Mouse (Mus musculus): ENCODE measurements around the gene Slc4a1. TPM values are rescaled to one million over a fixed set of nuclear protein-coding genes. Genes with fewer than 3 reads are reported as not detected.

The Slc4a1 gene
- polyA plus RNA-seq, 1 experiment from 2014 or later, result 6.8 TPM

GRCm38 (mm10) chr11:102353021-102353431 is 13.0 kb downstream of the Slc4a1 start:
- no peak for ATAC-seq (ENCODE audit: low read depth)
- Histone ChIP-seq H3K4me3 (ENCODE audit: low read depth, low read length) (no peak overlapping the region), H3K36me3 (ENCODE audit: control insufficient read depth, insufficient read depth, low read length) (no peaks in the 10 kb centered on the region), H3K27me3 (replicated peaks; ENCODE audit: control insufficient read depth, insufficient read depth, low read length) (no peaks in the 10 kb centered on the region), H3K4me2 (ENCODE audit: low read depth, low read length) (no peak overlapping the region), H3K9ac (ENCODE audit: low read depth, low read length) (0 out of 2 replicates have a peak overlapping the region, but pooled peaks have one; percentile 14), H3K9me3 (ENCODE audit: control insufficient read depth, low read length) (no peaks in the 10 kb centered on the region), H3K4me1 (ENCODE audit: control insufficient read depth, insufficient read depth, low read length) (no peaks in the 10 kb centered on the region), H3K27ac (replicated peaks; ENCODE audit: low read depth, low read length) (no peak overlapping the region)
- 35% methylated on average over 8 of the region's 8 CpGs for WGBS
- no peak for DNase-seq (ENCODE audit: low spot score)

- H3K36me3 ChIP-seq (ENCODE audit: control insufficient read depth, insufficient read depth, low read length), result no peaks in the 10 kb centered on the region
- no peak for DNase-seq (ENCODE audit: low spot score)
- no peak overlapping the region for H3K4me2 ChIP-seq (ENCODE audit: low read depth, low read length)
- no peaks in the 10 kb centered on the region for H3K4me1 ChIP-seq (ENCODE audit: control insufficient read depth, insufficient read depth, low read length)
- no peaks in the 10 kb centered on the region for H3K9me3 ChIP-seq (ENCODE audit: control insufficient read depth, low read length)
- H3K4me3 ChIP-seq (ENCODE audit: low read depth, low read length), result no peak overlapping the region
- 47% methylated on average over 5 of the region's 5 CpGs for WGBS
- no peak overlapping the region for H3K9ac ChIP-seq (ENCODE audit: low read depth, low read length)
- ATAC-seq (ENCODE audit: low read depth), result no peak
- no peaks in the 10 kb centered on the region for H3K27me3 ChIP-seq (replicated peaks; ENCODE audit: control insufficient read depth, insufficient read depth, low read length)
- no peak overlapping the region for H3K27ac ChIP-seq (replicated peaks; ENCODE audit: low read depth, low read length)
These were observed 13.6 kb downstream of the Slc4a1 start for GRCm38 (mm10) chr11:102352378-102352777.

GRCm38 (mm10) chr11:102350981-102351523 is 15.0 kb downstream of the Slc4a1 start:
- H3K27ac ChIP-seq (replicated peaks; ENCODE audit: low read depth, low read length), result no peak overlapping the region
- no peak overlapping the region for H3K4me3 ChIP-seq (ENCODE audit: low read depth, low read length)
- no peak overlapping the region for H3K4me2 ChIP-seq (ENCODE audit: low read depth, low read length)
- no peaks in the 10 kb centered on the region for H3K9me3 ChIP-seq (ENCODE audit: control insufficient read depth, low read length)
- WGBS, result 84% methylated on average over 17 of the region's 17 CpGs
- DNase-seq (ENCODE audit: low spot score) (no peak), ATAC-seq (ENCODE audit: low read depth) (no peak)
- H3K36me3 ChIP-seq (ENCODE audit: control insufficient read depth, insufficient read depth, low read length), result no peaks in the 10 kb centered on the region
- no peak overlapping the region for H3K9ac ChIP-seq (ENCODE audit: low read depth, low read length)
- no peaks in the 10 kb centered on the region for H3K27me3 ChIP-seq (replicated peaks; ENCODE audit: control insufficient read depth, insufficient read depth, low read length)
- H3K4me1 ChIP-seq (ENCODE audit: control insufficient read depth, insufficient read depth, low read length), result no peaks in the 10 kb centered on the region

GRCm38 (mm10) chr11:102350416-102350815 is 15.6 kb downstream of the Slc4a1 start:
- Histone ChIP-seq H3K4me1 (ENCODE audit: control insufficient read depth, insufficient read depth, low read length) (no peaks in the 10 kb centered on the region), H3K9ac (ENCODE audit: low read depth, low read length) (no peak overlapping the region), H3K4me2 (ENCODE audit: low read depth, low read length) (no peak overlapping the region), H3K27ac (replicated peaks; ENCODE audit: low read depth, low read length) (no peak overlapping the region), H3K4me3 (ENCODE audit: low read depth, low read length) (no peak overlapping the region), H3K27me3 (replicated peaks; ENCODE audit: control insufficient read depth, insufficient read depth, low read length) (no peaks in the 10 kb centered on the region), H3K36me3 (ENCODE audit: control insufficient read depth, insufficient read depth, low read length) (no peaks in the 10 kb centered on the region), H3K9me3 (ENCODE audit: control insufficient read depth, low read length) (no peaks in the 10 kb centered on the region)
- DNase-seq (ENCODE audit: low spot score) (no peak), ATAC-seq (ENCODE audit: low read depth) (no peak)
- WGBS, result 82% methylated on average over 4 of the region's 4 CpGs

GRCm38 (mm10) chr11:102349189-102349954 is 16.6 kb downstream of the Slc4a1 start:
- DNase-seq (ENCODE audit: low spot score), result no peak
- no peak for ATAC-seq (ENCODE audit: low read depth)
- Histone ChIP-seq H3K9ac (ENCODE audit: low read depth, low read length) (no peak overlapping the region), H3K36me3 (ENCODE audit: control insufficient read depth, insufficient read depth, low read length) (no peaks in the 10 kb centered on the region), H3K4me3 (ENCODE audit: low read depth, low read length) (no peak overlapping the region), H3K9me3 (ENCODE audit: control insufficient read depth, low read length) (no peaks in the 10 kb centered on the region), H3K27me3 (replicated peaks; ENCODE audit: control insufficient read depth, insufficient read depth, low read length) (no peaks in the 10 kb centered on the region), H3K27ac (replicated peaks; ENCODE audit: low read depth, low read length) (no peak overlapping the region), H3K4me1 (ENCODE audit: control insufficient read depth, insufficient read depth, low read length) (no peaks in the 10 kb centered on the region), H3K4me2 (ENCODE audit: low read depth, low read length) (no peak overlapping the region)
- WGBS, result 87% methylated on average over 3 of the region's 3 CpGs

- H3K9ac ChIP-seq (ENCODE audit: low read depth, low read length), result no peak overlapping the region
- H3K9me3 ChIP-seq (ENCODE audit: control insufficient read depth, low read length), result no peaks in the 10 kb centered on the region
- no peak for DNase-seq (ENCODE audit: low spot score)
- H3K4me2 ChIP-seq (ENCODE audit: low read depth, low read length), result no peak overlapping the region
- H3K36me3 ChIP-seq (ENCODE audit: control insufficient read depth, insufficient read depth, low read length), result no peaks in the 10 kb centered on the region
- no peak overlapping the region for H3K4me3 ChIP-seq (ENCODE audit: low read depth, low read length)
- WGBS, result 76% methylated on average over 11 of the region's 11 CpGs
- no peak for ATAC-seq (ENCODE audit: low read depth)
- H3K27me3 ChIP-seq (replicated peaks; ENCODE audit: control insufficient read depth, insufficient read depth, low read length), result no peaks in the 10 kb centered on the region
- no peaks in the 10 kb centered on the region for H3K4me1 ChIP-seq (ENCODE audit: control insufficient read depth, insufficient read depth, low read length)
- no peak overlapping the region for H3K27ac ChIP-seq (replicated peaks; ENCODE audit: low read depth, low read length)
These were observed 17.2 kb downstream of the Slc4a1 start for GRCm38 (mm10) chr11:102348771-102349170.

- DNase-seq (ENCODE audit: low spot score) (no peak), ATAC-seq (ENCODE audit: low read depth) (no peak)
- H3K9me3 ChIP-seq (ENCODE audit: control insufficient read depth, low read length), result no peaks in the 10 kb centered on the region
- no peaks in the 10 kb centered on the region for H3K36me3 ChIP-seq (ENCODE audit: control insufficient read depth, insufficient read depth, low read length)
- H3K27ac ChIP-seq (replicated peaks; ENCODE audit: low read depth, low read length), result no peak overlapping the region
- no peak overlapping the region for H3K9ac ChIP-seq (ENCODE audit: low read depth, low read length)
- H3K4me2 ChIP-seq (ENCODE audit: low read depth, low read length), result no peak overlapping the region
- no peaks in the 10 kb centered on the region for H3K4me1 ChIP-seq (ENCODE audit: control insufficient read depth, insufficient read depth, low read length)
- no peaks in the 10 kb centered on the region for H3K27me3 ChIP-seq (replicated peaks; ENCODE audit: control insufficient read depth, insufficient read depth, low read length)
- 84% methylated on average over 7 of the region's 7 CpGs for WGBS
- no peak overlapping the region for H3K4me3 ChIP-seq (ENCODE audit: low read depth, low read length)
These were observed 17.9 kb downstream of the Slc4a1 start for GRCm38 (mm10) chr11:102348101-102348585.

GRCm38 (mm10) chr11:102347683-102348082 is 18.3 kb downstream of the Slc4a1 start:
- 68% methylated on average over 5 of the region's 5 CpGs for WGBS
- ATAC-seq (ENCODE audit: low read depth), result no peak
- no peak overlapping the region for H3K4me2 ChIP-seq (ENCODE audit: low read depth, low read length)
- no peaks in the 10 kb centered on the region for H3K9me3 ChIP-seq (ENCODE audit: control insufficient read depth, low read length)
- no peaks in the 10 kb centered on the region for H3K4me1 ChIP-seq (ENCODE audit: control insufficient read depth, insufficient read depth, low read length)
- no peaks in the 10 kb centered on the region for H3K36me3 ChIP-seq (ENCODE audit: control insufficient read depth, insufficient read depth, low read length)
- H3K4me3 ChIP-seq (ENCODE audit: low read depth, low read length), result no peak overlapping the region
- no peak for DNase-seq (ENCODE audit: low spot score)
- H3K27ac ChIP-seq (replicated peaks; ENCODE audit: low read depth, low read length), result no peak overlapping the region
- H3K9ac ChIP-seq (ENCODE audit: low read depth, low read length), result no peak overlapping the region
- H3K27me3 ChIP-seq (replicated peaks; ENCODE audit: control insufficient read depth, insufficient read depth, low read length), result no peaks in the 10 kb centered on the region

GRCm38 (mm10) chr11:102346926-102347325 is 19.1 kb downstream of the Slc4a1 start:
- H3K4me3 ChIP-seq (ENCODE audit: low read depth, low read length), result no peak overlapping the region
- H3K36me3 ChIP-seq (ENCODE audit: control insufficient read depth, insufficient read depth, low read length), result no peaks in the 10 kb centered on the region
- H3K27ac ChIP-seq (replicated peaks; ENCODE audit: low read depth, low read length), result no peak overlapping the region
- H3K4me2 ChIP-seq (ENCODE audit: low read depth, low read length), result no peak overlapping the region
- no peaks in the 10 kb centered on the region for H3K27me3 ChIP-seq (replicated peaks; ENCODE audit: control insufficient read depth, insufficient read depth, low read length)
- no peak for DNase-seq (ENCODE audit: low spot score)
- WGBS, result 62% methylated on average over 5 of the region's 5 CpGs
- ATAC-seq (ENCODE audit: low read depth), result no peak
- H3K9ac ChIP-seq (ENCODE audit: low read depth, low read length), result no peak overlapping the region
- no peaks in the 10 kb centered on the region for H3K4me1 ChIP-seq (ENCODE audit: control insufficient read depth, insufficient read depth, low read length)
- no peaks in the 10 kb centered on the region for H3K9me3 ChIP-seq (ENCODE audit: control insufficient read depth, low read length)

Data from embryonic facial prominence, embryonic 14.5 days (tissue).